Mouse (Mus musculus): Measurements from ENCODE around the gene Prdm16. TPM values are rescaled to one million over a fixed set of nuclear protein-coding genes. Genes with fewer than 3 reads are reported as not detected.
A peak's percentile ranks its signal among the peaks of the same experiment; 100 is the strongest.

Gene Prdm16
- polyA plus RNA-seq, 1 experiment from 2014 or later = 39.0 TPM

DNA sequence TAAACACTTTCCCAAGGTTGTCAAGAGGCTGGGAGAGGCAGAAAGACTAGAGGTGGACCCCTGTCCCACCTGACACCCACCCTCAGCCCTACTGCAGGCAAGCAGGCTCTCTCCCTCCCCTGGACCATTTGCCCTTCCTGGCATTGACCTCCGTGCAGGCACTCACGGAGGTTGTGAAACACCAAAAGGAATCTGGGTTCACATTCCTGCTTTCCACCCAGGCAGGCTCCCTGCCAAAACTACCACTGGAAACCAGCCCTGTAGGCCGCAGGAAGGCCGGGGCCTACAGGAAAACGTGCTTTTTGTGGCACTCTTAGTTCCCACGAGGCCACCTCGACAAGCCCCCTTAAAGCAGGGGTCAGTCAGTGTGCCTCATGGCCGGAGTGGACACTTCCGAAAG lies 109.2 kb downstream of the Prdm16 start:
- no peak for ATAC-seq (ENCODE audit: insufficient number of reproducible peaks, insufficient read depth, low FRiP score, low TSS enrichment, low read depth)
- no peak overlapping the region for H3K4me2 ChIP-seq
- H3K4me3 ChIP-seq = no peak overlapping the region
- WGBS = 67% methylated on average over 9 of the region's 9 CpGs
- H3K27me3 ChIP-seq = no peaks in the 10 kb centered on the region
- no peaks in the 10 kb centered on the region for H3K9me3 ChIP-seq
- H3K9ac ChIP-seq = no peak overlapping the region
- no peaks in the 10 kb centered on the region for H3K36me3 ChIP-seq
- H3K4me1 ChIP-seq = peaks cover 51% of the 10 kb centered on the region
- H3K27ac ChIP-seq = no peak overlapping the region

DNA sequence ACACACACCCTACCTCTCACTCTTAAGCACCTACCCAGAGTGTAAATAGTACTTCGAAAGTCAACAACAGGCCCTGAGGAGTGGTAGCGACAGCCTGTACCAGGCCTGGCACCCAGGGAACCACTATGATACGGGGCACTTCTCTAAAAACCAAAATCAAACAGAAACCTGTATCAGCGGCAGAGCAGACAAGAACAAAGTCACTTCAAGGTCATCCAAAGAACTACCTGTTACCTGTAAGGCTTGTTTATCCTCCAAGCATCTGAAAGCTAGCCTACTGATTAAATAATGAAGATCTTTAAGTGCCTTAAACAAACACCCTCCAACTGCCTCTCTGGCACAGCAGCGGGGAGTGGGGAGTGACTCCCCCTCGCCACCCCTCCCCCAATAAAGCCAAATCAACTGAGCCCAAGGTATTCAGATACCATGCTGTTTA lies 110.3 kb downstream of the Prdm16 start:
- H3K27ac ChIP-seq = no peak overlapping the region
- H3K9me3 ChIP-seq = no peaks in the 10 kb centered on the region
- 82% methylated on average over 6 of the region's 6 CpGs for WGBS
- no peak overlapping the region for H3K4me3 ChIP-seq
- ATAC-seq (ENCODE audit: insufficient number of reproducible peaks, insufficient read depth, low FRiP score, low TSS enrichment, low read depth) = no peak
- H3K4me1 ChIP-seq = peaks cover 39% of the 10 kb centered on the region
- H3K4me2 ChIP-seq = no peak overlapping the region
- H3K36me3 ChIP-seq = no peaks in the 10 kb centered on the region
- H3K27me3 ChIP-seq = no peaks in the 10 kb centered on the region
- H3K9ac ChIP-seq = no peak overlapping the region

DNA sequence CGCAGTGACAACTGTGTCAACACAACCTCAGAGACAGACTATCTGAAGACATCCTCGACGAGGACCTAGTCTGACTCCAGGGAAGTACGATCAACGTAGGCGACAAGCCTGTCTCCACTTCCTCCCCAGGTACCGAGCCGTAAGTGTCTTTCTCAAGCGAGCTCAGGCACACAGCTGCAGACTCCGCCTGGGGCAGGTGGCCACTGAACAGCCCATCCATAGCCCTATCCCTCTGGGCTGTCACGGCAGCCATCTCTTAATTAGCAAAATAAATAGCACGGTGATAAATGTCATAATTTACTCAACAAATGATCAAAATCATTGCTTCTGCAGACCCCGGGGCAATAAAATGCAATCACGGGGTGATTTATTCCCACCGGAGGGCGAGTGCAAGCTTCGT lies 112.8 kb downstream of the Prdm16 start:
- H3K4me2 ChIP-seq = no peak overlapping the region
- WGBS = 63% methylated on average over 17 of the region's 17 CpGs
- H3K27me3 ChIP-seq = no peaks in the 10 kb centered on the region
- H3K9ac ChIP-seq = no peak overlapping the region
- H3K36me3 ChIP-seq = no peaks in the 10 kb centered on the region
- no peak overlapping the region for H3K4me3 ChIP-seq
- H3K27ac ChIP-seq = no peak overlapping the region
- peaks cover 36% of the 10 kb centered on the region for H3K4me1 ChIP-seq
- no peak for ATAC-seq (ENCODE audit: insufficient number of reproducible peaks, insufficient read depth, low FRiP score, low TSS enrichment, low read depth)
- no peaks in the 10 kb centered on the region for H3K9me3 ChIP-seq

DNA sequence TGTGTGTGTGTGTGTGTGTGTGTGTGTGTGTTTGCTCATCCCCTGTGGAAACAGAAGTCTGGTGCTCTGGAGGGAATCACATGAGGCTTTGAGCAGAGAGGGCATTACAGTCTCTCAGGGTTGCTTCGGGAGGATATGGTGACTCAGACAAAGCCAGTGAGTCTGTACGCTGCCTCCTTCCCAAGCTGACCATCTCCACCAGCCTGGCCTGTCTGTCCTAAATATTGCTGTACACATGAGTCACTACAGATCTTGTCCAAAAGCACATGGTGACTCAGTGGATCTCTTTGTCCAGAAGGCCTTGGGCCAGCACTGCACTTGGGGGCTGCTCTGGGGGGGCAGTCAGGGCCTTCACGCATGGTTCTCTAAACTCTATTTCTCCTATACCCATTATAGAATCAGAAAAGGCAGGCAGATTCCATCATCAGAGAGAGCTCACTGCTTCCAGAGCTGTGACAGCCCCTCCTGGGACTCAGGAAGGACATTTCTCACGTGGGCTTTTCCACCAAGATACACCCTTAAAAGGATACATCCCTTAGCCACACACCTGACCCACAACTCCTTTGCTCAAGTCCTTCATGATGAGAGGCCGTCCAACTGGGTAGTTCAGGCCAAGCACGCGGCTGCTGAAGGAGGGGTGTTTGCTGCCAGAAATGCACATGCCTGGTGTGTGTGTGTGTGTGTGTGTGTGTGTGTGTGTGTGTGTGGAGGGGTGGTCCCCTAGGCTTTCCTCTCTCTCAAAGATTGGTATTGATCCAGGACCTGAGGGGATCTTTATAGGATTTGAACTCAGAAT lies 114.6 kb downstream of the Prdm16 start:
- Histone ChIP-seq H3K4me1 (peaks cover 18% of the 10 kb centered on the region), H3K9me3 (no peaks in the 10 kb centered on the region), H3K27me3 (no peaks in the 10 kb centered on the region), H3K9ac (no peak overlapping the region), H3K4me3 (no peak overlapping the region), H3K36me3 (no peaks in the 10 kb centered on the region), H3K27ac (no peak overlapping the region), H3K4me2 (no peak overlapping the region)
- WGBS = 87% methylated on average over 7 of the region's 7 CpGs
- no peak for ATAC-seq (ENCODE audit: insufficient number of reproducible peaks, insufficient read depth, low FRiP score, low TSS enrichment, low read depth)

DNA sequence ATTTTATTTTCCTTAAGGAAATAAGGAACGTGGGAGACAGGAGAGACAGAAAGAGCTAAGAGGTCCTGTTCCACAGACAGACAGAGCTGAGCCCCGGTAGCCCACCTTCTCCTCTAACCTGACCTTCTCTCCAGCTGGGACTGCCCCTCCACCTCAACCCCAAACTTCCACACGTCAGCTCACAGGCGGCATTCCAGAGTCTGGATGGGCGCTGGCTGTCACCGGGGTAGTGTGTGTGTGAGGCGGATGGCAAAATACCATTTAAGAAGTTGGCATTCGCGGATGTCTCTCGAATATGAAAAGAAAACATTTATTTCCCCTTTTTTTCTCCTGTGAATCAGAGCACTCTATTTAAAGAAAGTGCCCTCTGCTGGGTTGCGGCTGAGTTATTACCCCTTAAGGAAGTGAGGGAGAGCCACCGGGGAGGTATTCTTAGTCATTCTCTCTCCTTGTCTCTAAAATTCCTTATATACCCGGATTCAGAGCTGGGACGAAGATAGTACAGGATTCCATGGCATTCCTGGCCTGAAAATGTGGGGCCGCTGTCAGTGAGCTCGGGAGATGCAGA lies 117.1 kb downstream of the Prdm16 start:
- H3K4me2 ChIP-seq = no peak overlapping the region
- peaks cover 9% of the 10 kb centered on the region; the same call in 1 of the 2 replicates for H3K4me1 ChIP-seq
- no peak overlapping the region for H3K9ac ChIP-seq
- H3K9me3 ChIP-seq = no peaks in the 10 kb centered on the region
- no peaks in the 10 kb centered on the region for H3K36me3 ChIP-seq
- WGBS = 72% methylated on average over 16 of the region's 16 CpGs
- no peak for ATAC-seq (ENCODE audit: insufficient number of reproducible peaks, insufficient read depth, low FRiP score, low TSS enrichment, low read depth)
- H3K27ac ChIP-seq = no peak overlapping the region; the same call in 1 of the 2 replicates
- H3K4me3 ChIP-seq = no peak overlapping the region
- H3K27me3 ChIP-seq = no peaks in the 10 kb centered on the region

DNA sequence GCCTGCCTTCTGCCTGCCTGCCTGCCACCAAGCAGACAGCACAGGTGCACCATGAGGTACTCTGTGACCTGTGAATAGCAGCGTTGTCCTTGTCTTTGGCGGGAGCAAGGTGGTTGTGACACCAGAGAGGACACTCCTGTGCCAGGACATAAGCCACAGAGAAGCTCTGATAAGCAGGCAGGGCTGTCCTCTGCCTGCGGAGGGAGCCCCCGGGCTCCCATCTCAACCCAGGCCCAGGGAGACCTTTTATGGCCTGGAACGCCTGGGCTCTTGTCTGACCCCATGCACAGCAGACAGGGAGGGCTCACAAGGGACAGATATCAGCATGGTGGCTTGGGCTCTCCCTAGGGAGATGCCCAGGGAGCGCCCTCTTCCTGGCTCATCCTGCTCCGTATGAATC lies 118.7 kb downstream of the Prdm16 start:
- Histone ChIP-seq H3K36me3 (no peaks in the 10 kb centered on the region), H3K9ac (no peak overlapping the region), H3K27me3 (no peaks in the 10 kb centered on the region), H3K4me2 (no peak overlapping the region), H3K4me1 (peaks cover 15% of the 10 kb centered on the region), H3K27ac (no peak overlapping the region), H3K4me3 (no peak overlapping the region), H3K9me3 (no peaks in the 10 kb centered on the region)
- ATAC-seq (ENCODE audit: insufficient number of reproducible peaks, insufficient read depth, low FRiP score, low TSS enrichment, low read depth) = no peak
- WGBS = 78% methylated on average over 7 of the region's 7 CpGs

DNA sequence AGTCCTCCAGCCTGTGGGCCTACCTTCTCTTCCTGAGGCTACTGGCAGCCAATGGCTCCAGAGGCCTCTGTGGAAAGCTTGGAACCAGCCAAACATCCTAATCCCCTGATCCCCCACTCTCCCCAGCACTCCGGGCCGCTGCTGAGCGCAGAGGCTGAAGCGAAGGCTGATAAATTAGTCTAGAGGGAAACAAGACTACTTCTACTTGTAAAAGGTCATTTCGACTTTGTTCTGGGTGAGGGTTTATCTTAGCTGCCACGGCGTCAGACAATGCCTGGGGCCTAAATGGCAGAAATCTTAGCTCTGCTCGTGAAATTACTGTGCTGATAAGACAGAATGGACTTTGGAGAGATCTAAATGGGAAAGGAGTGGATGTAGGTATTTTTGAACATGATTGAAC lies 120.2 kb downstream of the Prdm16 start:
- Histone ChIP-seq H3K9me3 (no peaks in the 10 kb centered on the region), H3K27ac (no peak overlapping the region), H3K27me3 (no peaks in the 10 kb centered on the region), H3K9ac (no peak overlapping the region), H3K36me3 (no peaks in the 10 kb centered on the region), H3K4me3 (no peak overlapping the region), H3K4me2 (no peak overlapping the region), H3K4me1 (peaks cover 28% of the 10 kb centered on the region)
- WGBS = 61% methylated on average over 8 of the region's 8 CpGs
- ATAC-seq (ENCODE audit: insufficient number of reproducible peaks, insufficient read depth, low FRiP score, low TSS enrichment, low read depth) = no peak

DNA sequence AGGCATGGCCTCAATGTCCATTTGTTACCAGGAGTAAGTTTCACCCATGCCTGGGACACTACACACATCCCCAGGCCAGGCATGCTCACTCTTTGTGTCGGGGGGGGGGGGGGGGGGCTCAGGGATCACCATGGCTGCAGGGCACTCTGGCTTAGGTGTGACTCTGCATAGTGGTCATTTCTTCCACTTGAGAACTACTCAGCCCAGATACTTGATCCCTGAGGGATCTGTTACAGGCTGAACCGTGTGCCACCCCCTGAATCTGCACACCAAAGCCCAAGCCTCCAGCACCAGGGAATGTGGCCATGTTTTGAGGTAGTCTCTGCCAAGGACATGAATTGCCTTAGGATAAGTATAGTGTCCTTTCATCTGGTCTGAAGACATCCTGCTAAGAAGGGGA lies 123.0 kb downstream of the Prdm16 start:
- Histone ChIP-seq H3K36me3 (no peaks in the 10 kb centered on the region), H3K4me1 (peaks cover 41% of the 10 kb centered on the region), H3K27ac (no peak overlapping the region), H3K27me3 (no peaks in the 10 kb centered on the region), H3K9me3 (no peaks in the 10 kb centered on the region), H3K9ac (no peak overlapping the region), H3K4me3 (no peak overlapping the region), H3K4me2 (no peak overlapping the region)
- no peak for ATAC-seq (ENCODE audit: insufficient number of reproducible peaks, insufficient read depth, low FRiP score, low TSS enrichment, low read depth)
- WGBS = 35% methylated on average over 2 of the region's 2 CpGs

DNA sequence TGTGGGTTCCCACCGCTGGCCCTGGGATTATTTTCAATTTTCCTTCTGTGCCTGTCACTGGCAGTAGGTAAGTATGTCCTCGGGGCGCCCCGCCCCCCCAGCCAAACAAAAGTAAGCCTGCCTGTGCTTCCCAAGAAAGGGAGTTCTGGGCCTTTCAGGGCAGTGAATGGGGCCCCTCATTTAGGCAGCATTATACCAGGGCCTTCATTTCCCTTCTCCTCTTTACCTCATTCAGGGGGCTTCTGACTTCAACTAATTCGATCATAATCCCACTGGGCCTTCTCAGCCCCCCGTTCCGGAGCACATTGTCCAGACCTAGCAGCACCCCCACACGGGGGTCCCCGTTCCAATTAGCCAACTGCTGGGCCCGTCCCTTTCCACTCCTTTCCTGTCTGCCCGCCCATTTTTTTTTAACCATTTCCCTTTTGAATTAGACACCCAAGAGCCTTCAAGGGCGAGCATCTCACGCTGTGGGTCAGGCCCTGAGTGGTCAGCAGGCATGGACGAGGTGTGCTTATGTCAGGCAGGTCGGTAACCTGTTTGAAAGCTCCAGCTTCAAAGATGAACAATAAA lies 124.1 kb downstream of the Prdm16 start:
- H3K4me1 ChIP-seq = peaks cover 48% of the 10 kb centered on the region
- no peak overlapping the region for H3K9ac ChIP-seq
- no peak for ATAC-seq (ENCODE audit: insufficient number of reproducible peaks, insufficient read depth, low FRiP score, low TSS enrichment, low read depth)
- no peak overlapping the region for H3K4me3 ChIP-seq
- H3K27me3 ChIP-seq = no peaks in the 10 kb centered on the region
- no peak overlapping the region for H3K4me2 ChIP-seq
- 0 out of 2 replicates have a peak overlapping the region, but pooled peaks have one; percentile 16 for H3K27ac ChIP-seq
- WGBS = 20% methylated on average over 15 of the region's 15 CpGs
- H3K9me3 ChIP-seq = no peaks in the 10 kb centered on the region
- H3K36me3 ChIP-seq = no peaks in the 10 kb centered on the region

DNA sequence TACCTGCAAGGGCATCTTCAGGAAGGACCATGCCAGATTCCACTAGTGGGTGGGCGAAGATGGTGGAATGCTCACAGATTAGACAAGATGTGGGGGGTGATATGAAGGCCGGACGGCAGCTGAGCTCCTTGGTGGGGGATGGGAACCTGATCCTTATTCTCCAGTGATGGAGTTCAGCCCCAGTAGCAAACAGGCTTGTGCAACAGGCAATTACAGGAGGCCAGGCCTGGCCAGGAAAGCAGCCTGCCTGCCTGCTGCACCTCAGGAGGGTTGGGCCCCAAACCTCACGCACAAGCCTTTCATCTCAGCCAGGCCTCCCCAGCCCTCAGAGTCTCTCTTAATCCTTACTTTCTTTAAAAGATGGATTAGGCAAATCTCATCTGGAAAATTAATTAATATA lies 124.9 kb downstream of the Prdm16 start:
- Histone ChIP-seq H3K4me1 (peaks cover 55% of the 10 kb centered on the region), H3K27ac (no peak overlapping the region), H3K4me3 (no peak overlapping the region), H3K9me3 (no peaks in the 10 kb centered on the region), H3K9ac (no peak overlapping the region), H3K27me3 (peaks cover 3% of the 10 kb centered on the region; the same call in 1 of the 2 replicates), H3K4me2 (no peak overlapping the region), H3K36me3 (no peaks in the 10 kb centered on the region)
- 33% methylated on average over 4 of the region's 4 CpGs for whole genome bisulfite sequencing
- ATAC-seq (ENCODE audit: insufficient number of reproducible peaks, insufficient read depth, low FRiP score, low TSS enrichment, low read depth) = no peak

DNA sequence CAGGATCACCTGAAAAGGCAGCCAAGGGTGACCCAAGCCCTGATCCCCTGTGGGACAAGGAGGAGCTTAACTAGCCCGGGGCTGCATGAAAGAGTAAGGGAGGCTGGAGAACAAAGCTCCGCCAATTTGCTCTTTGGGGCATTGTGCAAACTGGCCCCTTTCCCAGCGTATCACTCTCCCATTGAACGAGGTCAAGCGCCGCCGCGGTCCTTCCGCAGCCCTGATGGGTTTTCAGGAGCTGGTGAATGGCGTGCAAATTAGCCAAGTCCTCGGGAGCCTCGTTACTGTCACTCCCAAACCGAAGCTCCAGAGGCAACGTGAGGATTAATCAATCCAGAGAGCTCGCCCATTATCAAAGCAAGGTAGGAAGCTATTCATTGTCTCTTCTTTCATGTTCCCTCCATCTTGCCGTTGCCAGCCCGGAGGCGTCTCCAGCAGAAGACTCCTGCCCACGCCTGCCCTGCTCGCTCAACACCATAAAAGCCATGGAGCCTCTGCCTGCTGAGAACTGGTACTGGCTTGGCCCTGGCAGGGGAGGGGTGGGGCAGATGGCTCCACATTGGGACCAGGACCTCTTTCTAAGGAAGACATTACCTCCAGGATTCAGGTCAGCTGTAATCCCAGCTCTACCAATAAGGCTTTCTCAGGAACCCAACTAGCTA lies 129.8 kb downstream of the Prdm16 start:
- 0 out of 2 replicates have a peak overlapping the region, but pooled peaks have one; percentile 11 for H3K4me2 ChIP-seq
- 17% methylated on average over 20 of the region's 20 CpGs for WGBS
- ATAC-seq (ENCODE audit: insufficient number of reproducible peaks, insufficient read depth, low FRiP score, low TSS enrichment, low read depth) = no peak
- peaks cover 59% of the 10 kb centered on the region for H3K4me1 ChIP-seq
- H3K9me3 ChIP-seq = no peaks in the 10 kb centered on the region
- no peaks in the 10 kb centered on the region for H3K36me3 ChIP-seq
- H3K27ac ChIP-seq = no peak overlapping the region
- H3K9ac ChIP-seq = no peak overlapping the region
- H3K27me3 ChIP-seq = peaks cover 35% of the 10 kb centered on the region
- H3K4me3 ChIP-seq = no peak overlapping the region
